ENCODE assay signal across 18 mouse cellular contexts in genomic region chr10:95624007-95624406, GRCm38 (mm10). TPM values are rescaled to one million over a fixed set of nuclear protein-coding genes. Genes with fewer than 3 reads are reported as not detected.
DNase-seq lines count a peak whose midpoint lies in the region; ATAC-seq and TF ChIP-seq lines count a peak whose summit lies in the region.
"Had no signal": no experiment of that assay in that cellular context is flagged by ENCODE, and none has a peak within 500 bp of the region (broad histone marks: within the 10 kb centered on the region; RNA-seq: fewer than 3 reads in every experiment).

No protein-coding gene starts in this region.

- intact Hi-C loops in heart, postnatal 14 days (cut with DNase I), result no loop called here

- no peak for TF ChIP-seq CTCF in E14TG2a.4 (conservative IDR thresholded peaks at IDR 0.05; ENCODE audit: low read length)

- H3K4me3 ChIP-seq in heart, embryonic 10.5 days, result no peak overlapping the region
- H3K4me3 ChIP-seq in E14TG2a.4 (replicated peaks; ENCODE audit: low read length), result 0 out of 2 replicates have a peak overlapping the region, but pooled peaks have one; percentile 4
- no peak overlapping the region for H3K4me3 ChIP-seq in forebrain, embryonic 16.5 days (replicated peaks; ENCODE audit: low read length)
- H3K4me3 ChIP-seq: erythroblast, embryonic 14.5 days; neural tube, embryonic 15.5 days had no signal

- no peaks in the 10 kb centered on the region for H3K36me3 ChIP-seq in heart, embryonic 10.5 days
- no peaks in the 10 kb centered on the region for H3K36me3 ChIP-seq in E14TG2a.4 (ENCODE audit: insufficient read depth, low read length)
- no peaks in the 10 kb centered on the region for H3K36me3 ChIP-seq in forebrain, embryonic 16.5 days (ENCODE audit: control insufficient read depth, insufficient read depth)
- H3K36me3 ChIP-seq: neural tube, embryonic 15.5 days had no signal

- H3K4me2 ChIP-seq in forebrain, embryonic 16.5 days (ENCODE audit: low read length), result no peak overlapping the region
- H3K4me2 ChIP-seq: neural tube, embryonic 15.5 days had no signal

- H3K4me1 ChIP-seq in heart, embryonic 10.5 days, result peaks cover 15% of the 10 kb centered on the region
- peaks cover 52% of the 10 kb centered on the region for H3K4me1 ChIP-seq in E14TG2a.4 (replicated peaks; ENCODE audit: low read depth, low read length)
- H3K4me1 ChIP-seq in forebrain, embryonic 16.5 days (replicated peaks; ENCODE audit: control insufficient read depth, insufficient read depth, low read length), result peaks cover 8% of the 10 kb centered on the region; the same call in 1 of the 2 replicates

- ATAC-seq in forebrain, embryonic 16.5 days, result no peak

- peak overlapping the region; percentile 76; the same call in 1 of the 2 replicates for H3K27ac ChIP-seq in heart, embryonic 10.5 days
- no peak overlapping the region for H3K27ac ChIP-seq in forebrain, embryonic 16.5 days (ENCODE audit: low read length)
- H3K27ac ChIP-seq: macrophage; neural tube, embryonic 15.5 days had no signal

- no peaks in the 10 kb centered on the region for H3K9me3 ChIP-seq in heart, embryonic 10.5 days
- no peaks in the 10 kb centered on the region for H3K9me3 ChIP-seq in E14TG2a.4 (ENCODE audit: low read length)
- H3K9me3 ChIP-seq in forebrain, embryonic 16.5 days (ENCODE audit: control insufficient read depth, low read length), result no peaks in the 10 kb centered on the region
- H3K9me3 ChIP-seq: neural tube, embryonic 15.5 days had no signal

- H3K27me3 ChIP-seq in heart, embryonic 10.5 days (ENCODE audit: insufficient read depth, poor library complexity, severe bottlenecking), result no peaks in the 10 kb centered on the region
- 0 out of 2 replicates have a peak, but pooled peaks cover 6% of the 10 kb centered on the region for H3K27me3 ChIP-seq in E14TG2a.4 (ENCODE audit: insufficient read depth, low read length)
- H3K27me3 ChIP-seq in forebrain, embryonic 16.5 days (replicated peaks; ENCODE audit: control insufficient read depth, insufficient read depth, low read length), result no peaks in the 10 kb centered on the region
- H3K27me3 ChIP-seq: neural tube, embryonic 15.5 days had no signal

- H3K9ac ChIP-seq in forebrain, embryonic 16.5 days (replicated peaks; ENCODE audit: low read depth, low read length), result no peak overlapping the region
- H3K9ac ChIP-seq: neural tube, embryonic 15.5 days had no signal

- DNase-seq in heart, embryonic 10.5 days (ENCODE audit: low spot score), result no peak
- DNase-seq in heart, postnatal 14 days, result no peak
- peak; percentile 50 for DNase-seq in kidney, adult 9 months
- DNase-seq in kidney, adult 18-20 months, result no peak
- DNase-seq in embryo, embryonic 11 days, result peak; percentile 37
- DNase-seq in thymus, adult 18-20 months, result no peak
- DNase-seq: adrenal gland, adult 2 months; cerebellum, postnatal 25 days; right cerebral cortex, postnatal 14 days; thymus, postnatal 14 days had no signal

- WGBS in heart, embryonic 10.5 days, result 36% methylated on average over 5 of the region's 5 CpGs
- 32% methylated on average over 5 of the region's 5 CpGs for WGBS in forebrain, embryonic 16.5 days

RNA-seq across cellular contexts. Expression of gene Anapc15-ps, which starts 49.2 kb away (rescaled TPM):
- not detected in 2 replicates for polyA plus RNA-seq in heart, embryonic 10.5 days (2016; fragmentation: Nextera tagmentation; extraction: Ambion mirVana)
- not detected for total RNA-seq in heart, postnatal 14 days (2021)
- polyA plus RNA-seq in forebrain, embryonic 16.5 days (2015; fragmentation: Nextera tagmentation; extraction: Ambion mirVana), result not detected in 2 replicates
- total RNA-seq: adrenal gland, adult 2 months; heart, postnatal 10 days had no signal
- polyA plus RNA-seq: adrenal gland, adult 2 months; erythroblast, embryonic 14.5 days; large intestine, adult 2 months; limb, embryonic 11.5 days; neural tube, embryonic 15.5 days had no signal

Comparison
In these comparisons a context has a peak if more than half of its experiments do, and no peak if none do; other contexts are left out.
1. DNase-seq: peak in kidney, adult 9 months (single experiment) and embryo, embryonic 11 days (single experiment); none in heart, embryonic 10.5 days (single experiment), heart, postnatal 14 days (0 of 2), kidney, adult 18-20 months (single experiment) and thymus, adult 18-20 months (0 of 2).